ENCODE assay signal across 20 mouse cellular contexts in genomic region chr11:40252399-40252798, GRCm38 (mm10).
DNase-seq lines count a peak whose midpoint lies in the region; TF ChIP-seq lines count a peak whose summit lies in the region.
"Had no signal": no experiment of that assay in that cellular context is flagged by ENCODE, and none has a peak within 500 bp of the region (broad histone marks: within the 10 kb centered on the region; RNA-seq: fewer than 3 reads in every experiment).

No protein-coding gene starts in this region.

- no peak overlapping the region for H3K4me3 ChIP-seq in CH12.LX (replicated peaks in 1 of 3; ENCODE audit: low read depth in 2 of 3, low read length in 2 of 3, poor library complexity in 1 of 3)
- H3K4me3 ChIP-seq in ES-E14 (ENCODE audit: insufficient read depth in 1 of 2, low read depth in 1 of 2, low read length in 2 of 2, poor library complexity in 1 of 2, severe bottlenecking in 1 of 2): no peak overlapping the region

- peak; percentile 6 for DNase-seq in heart, adult 11 months
- no peak for DNase-seq in heart, postnatal 36 days
- no peak for DNase-seq in CH12.LX (ENCODE audit: extremely low read depth)
- no peak for DNase-seq in ES-E14 (ENCODE audit: low read depth, low spot score)
- no peak for DNase-seq in gastrocnemius, adult 18-20 months (ENCODE audit: low spot score)
- no peak for DNase-seq in embryo, embryonic 10.5 days (ENCODE audit: low spot score)
- DNase-seq: adrenal gland, adult 2 months; adrenal gland, adult 8-10 months; adrenal gland, postnatal 10 days; adrenal gland, postnatal 14 days; adrenal gland, postnatal 25 days; adrenal gland, postnatal 36 days; B cell, adult 2 months; cerebellum, adult 11 months; cerebellum, adult 11-12 months; cerebellum, adult 18-20 months; cerebellum, adult 2 months; cerebellum, adult 8-10 months had no signal

- no peak overlapping the region for H3K4me2 ChIP-seq in CH12.LX (ENCODE audit: insufficient read depth, low read depth, poor library complexity, severe bottlenecking)

- no peaks in the 10 kb centered on the region for H3K79me2 ChIP-seq in CH12.LX (replicated peaks; ENCODE audit: control insufficient read depth, extremely low read depth, insufficient read depth, poor library complexity, severe bottlenecking)

- no peak for TF ChIP-seq POLR2A in CH12.LX (IDR thresholded peaks at IDR 0.05; ENCODE audit: low read depth, low read length)

- H3K9ac ChIP-seq in CH12.LX (ENCODE audit: insufficient read depth, low read depth) (no peak overlapping the region), ES-E14 (ENCODE audit: insufficient read depth, low read depth, low read length, poor library complexity, severe bottlenecking) (no peak overlapping the region)

- H3K27ac ChIP-seq in CH12.LX (ENCODE audit: insufficient read depth, low read depth) (no peak overlapping the region), ES-E14 (ENCODE audit: insufficient read depth, low read depth, low read length, poor library complexity, severe bottlenecking) (no peak overlapping the region)

- dilution Hi-C loops in CH12.LX (cut with MboI; ENCODE audit: extremely low pct_ligation_motif_present, extremely low pct_unique_long_range_greater_than_20kb, low sequenced_read_pairs): no loop called here

- in situ Hi-C loops in CH12.LX (cut with MboI; ENCODE audit: low pct_ligation_motif_present, low pct_unique_long_range_greater_than_20kb, low sequenced_read_pairs): no loop called here
- in situ Hi-C loops in ES-E14 (cut with MboI; ENCODE audit: low sequenced_read_pairs in 2 of 2, unreplicated experiment in 2 of 2): no loop called here

- peaks cover 0 to 24% of the 10 kb centered on the region in 2 experiments; a peak in 3 of 4 replicates for H3K4me1 ChIP-seq in CH12.LX (ENCODE audit: control insufficient read depth in 1 of 2, insufficient read depth in 2 of 2)
- H3K4me1 ChIP-seq in ES-E14 (ENCODE audit: control insufficient read depth in 2 of 2, insufficient read depth in 2 of 2, low read length in 2 of 2, poor library complexity in 1 of 2): no peaks in the 10 kb centered on the region

- no peaks in the 10 kb centered on the region for H3K36me3 ChIP-seq in CH12.LX (replicated peaks in 1 of 2; ENCODE audit: control insufficient read depth in 1 of 2, insufficient read depth in 1 of 2, low read length in 1 of 2)
- H3K36me3 ChIP-seq in ES-E14 (ENCODE audit: control insufficient read depth, insufficient read depth, low read length, poor library complexity, severe bottlenecking): no peaks in the 10 kb centered on the region
- H3K36me3 ChIP-seq: G1E had no signal

- TF ChIP-seq EP300 in CH12.LX (IDR thresholded peaks at IDR 0.05; ENCODE audit: low read length): no peak

- H3K9me3 ChIP-seq in CH12.LX (replicated peaks; ENCODE audit: low read length): no peaks in the 10 kb centered on the region
- H3K9me3 ChIP-seq in ES-E14 (ENCODE audit: control insufficient read depth, insufficient read depth, low read depth, low read length): no peaks in the 10 kb centered on the region
- H3K9me3 ChIP-seq: G1E had no signal

- TF ChIP-seq RAD21 in CH12.LX (IDR thresholded peaks at IDR 0.05; ENCODE audit: low read depth, low read length): no peak

- TF ChIP-seq CTCF in CH12.LX (conservative IDR thresholded peaks at IDR 0.05 in 1 of 2, IDR thresholded peaks at IDR 0.05 in 1 of 2; ENCODE audit: low read depth in 2 of 2, low read length in 2 of 2): no peak

- intact Hi-C loops in heart, postnatal 36 days (cut with DNase I): no loop called here

- H3K27me3 ChIP-seq in CH12.LX (replicated peaks): no peaks in the 10 kb centered on the region
- H3K27me3 ChIP-seq: Patski had no signal

TF ChIP-seq in CH12.LX, 34 proteins besides CTCF, POLR2A, EP300 and RAD21:
- TF ChIP-seq MAFK (IDR thresholded peaks at IDR 0.05; ENCODE audit: insufficient replicate concordance, low read length) (peak; percentile 84), IRF4 (IDR thresholded peaks at IDR 0.05; ENCODE audit: low read depth, low read length) (0 out of 2 replicates have a peak, but pooled peaks have one; percentile 6), MXI1 (IDR thresholded peaks at IDR 0.05; ENCODE audit: low read depth, low read length) (no peak)

TF ChIP-seq in ES-E14, 5 proteins besides CTCF, POLR2A, EP300 and RAD21:
- no peak for TF ChIP-seq HCFC1 (IDR thresholded peaks at IDR 0.05; ENCODE audit: borderline replicate concordance, insufficient read depth, low read length)
- peak; percentile 54; the same call in 1 of the 2 replicates for TF ChIP-seq MAFK (IDR thresholded peaks at IDR 0.05; ENCODE audit: insufficient read depth, low read depth, low read length)
- no peak for TF ChIP-seq CHD2 (IDR thresholded peaks at IDR 0.05; ENCODE audit: low read depth, low read length)
- TF ChIP-seq ZC3H11A (IDR thresholded peaks at IDR 0.05; ENCODE audit: borderline replicate concordance, low read depth, low read length): no peak
